Mouse (Mus musculus): Measurements from ENCODE around the gene Prune2. TPM values are rescaled to one million over a fixed set of nuclear protein-coding genes. Genes with fewer than 3 reads are reported as not detected.
A peak's percentile ranks its signal among the peaks of the same experiment; 100 is the strongest.

Prune2 gene
- polyA plus RNA-seq, 1 experiment from 2014 or later = 0.73 TPM

DNA sequence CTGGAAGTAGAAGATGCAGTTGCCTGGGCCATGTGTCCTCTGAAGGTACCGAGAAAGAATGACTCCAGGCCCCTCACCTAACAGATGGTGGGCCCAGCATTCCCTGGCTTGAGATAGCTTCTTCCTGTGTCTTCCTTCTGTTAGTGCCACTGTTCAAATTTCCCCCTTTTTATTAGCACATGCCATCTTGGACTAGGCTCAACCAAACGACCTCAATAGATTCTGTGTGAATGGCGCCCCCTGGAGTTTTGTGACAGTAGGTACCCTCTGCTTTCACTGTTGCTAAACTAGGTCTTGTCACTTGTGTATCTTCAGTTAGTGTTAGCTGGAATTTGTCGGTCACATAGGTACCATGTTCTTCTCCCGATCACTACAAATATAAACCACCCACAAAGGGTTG is 29.0 kb downstream of the Prune2 start:
- H3K27ac ChIP-seq (ENCODE audit: low read length) = no peak overlapping the region
- DNase-seq (ENCODE audit: low spot score) = peak; percentile 38
- no peak overlapping the region for H3K4me2 ChIP-seq (replicated peaks; ENCODE audit: low read depth, low read length)
- ATAC-seq = no peak
- TF ChIP-seq EP300 (IDR thresholded peaks at IDR 0.05) (no peak), CTCF (IDR thresholded peaks at IDR 0.05) (peak; percentile 70)
- no peaks in the 10 kb centered on the region for H3K4me1 ChIP-seq (ENCODE audit: insufficient read depth, low read depth, low read length)
- no peak overlapping the region for H3K4me3 ChIP-seq (ENCODE audit: low read depth, low read length)
- no peaks in the 10 kb centered on the region for H3K27me3 ChIP-seq (replicated peaks; ENCODE audit: insufficient read depth, low read length)
- no peaks in the 10 kb centered on the region for H3K9me3 ChIP-seq (ENCODE audit: low read length)
- H3K9ac ChIP-seq (replicated peaks; ENCODE audit: low read depth) = no peak overlapping the region
- 45% methylated on average over 5 of the region's 5 CpGs for WGBS
- no peaks in the 10 kb centered on the region for H3K36me3 ChIP-seq (ENCODE audit: insufficient read depth, low read length)

DNA sequence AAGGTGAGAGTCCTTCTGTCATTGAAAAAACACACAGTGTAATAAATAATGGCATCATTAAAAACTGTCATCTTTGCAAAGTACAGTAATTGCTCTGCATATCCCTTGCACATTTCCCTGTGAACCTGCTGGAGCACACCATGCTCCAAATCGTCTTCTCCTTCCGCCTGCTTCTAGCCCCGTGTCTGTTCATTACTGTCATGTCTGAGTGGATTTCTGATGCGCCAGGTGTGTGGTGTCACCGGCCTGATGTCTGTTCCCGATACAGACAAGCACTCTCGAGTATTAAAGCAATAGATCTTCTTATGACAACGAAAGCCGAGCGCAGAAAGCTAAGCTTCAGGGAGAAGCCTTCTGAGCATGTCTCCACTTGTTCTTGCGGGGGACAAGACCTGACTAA is 32.1 kb downstream of the Prune2 start:
- Histone ChIP-seq H3K4me2 (replicated peaks; ENCODE audit: low read depth, low read length) (no peak overlapping the region), H3K4me3 (ENCODE audit: low read depth, low read length) (no peak overlapping the region), H3K9ac (replicated peaks; ENCODE audit: low read depth) (no peak overlapping the region), H3K27me3 (replicated peaks; ENCODE audit: insufficient read depth, low read length) (no peaks in the 10 kb centered on the region), H3K36me3 (ENCODE audit: insufficient read depth, low read length) (no peaks in the 10 kb centered on the region), H3K27ac (ENCODE audit: low read length) (no peak overlapping the region), H3K4me1 (ENCODE audit: insufficient read depth, low read depth, low read length) (no peaks in the 10 kb centered on the region), H3K9me3 (ENCODE audit: low read length) (no peaks in the 10 kb centered on the region)
- ATAC-seq (no peak), DNase-seq (ENCODE audit: low spot score) (no peak)
- no peak for TF ChIP-seq CTCF (IDR thresholded peaks at IDR 0.05)
- no peak for TF ChIP-seq EP300 (IDR thresholded peaks at IDR 0.05)
- WGBS = 67% methylated on average over 11 of the region's 11 CpGs

DNA sequence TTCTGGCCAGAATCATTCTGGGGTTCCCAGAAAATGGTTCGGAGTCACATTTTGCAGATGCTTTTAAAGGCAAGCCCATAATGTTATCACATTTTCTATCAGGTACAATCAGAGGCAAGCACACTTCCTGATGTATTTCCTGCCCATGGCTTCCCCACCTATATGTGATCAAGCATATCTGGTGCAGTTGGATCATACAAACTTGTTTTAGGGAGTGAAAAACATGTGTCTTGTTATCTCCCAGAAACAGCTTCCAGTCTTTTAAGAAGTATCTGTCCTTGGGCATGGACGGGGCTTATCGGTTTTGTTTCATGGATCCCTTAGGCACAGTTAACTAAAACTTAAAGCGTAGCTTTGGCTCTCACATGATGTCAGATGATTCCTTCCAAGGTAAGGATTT is 36.2 kb downstream of the Prune2 start:
- H3K27ac ChIP-seq (ENCODE audit: low read length) = no peak overlapping the region
- TF ChIP-seq CTCF (IDR thresholded peaks at IDR 0.05) (no peak), EP300 (IDR thresholded peaks at IDR 0.05) (no peak)
- 65% methylated on average over 4 of the region's 4 CpGs for WGBS

DNA sequence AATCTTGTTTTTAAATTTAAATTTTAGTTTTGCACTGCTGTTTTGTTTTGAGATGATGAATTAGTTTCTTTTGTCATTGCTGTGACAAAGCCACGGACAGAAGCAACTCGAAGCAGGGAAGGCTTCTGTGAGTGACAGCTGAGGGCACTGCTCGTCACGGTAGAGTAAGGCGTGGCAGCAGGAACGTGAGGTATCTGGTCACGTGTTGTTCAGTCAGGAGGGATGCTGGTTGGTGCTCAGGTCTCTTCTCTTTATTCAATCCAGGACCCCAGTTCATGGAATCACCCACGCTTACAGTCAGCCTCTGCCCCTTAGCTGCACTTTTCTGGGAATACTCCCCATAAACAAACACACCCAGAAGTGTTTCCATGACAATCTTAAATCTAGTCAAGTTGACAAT is 38.3 kb downstream of the Prune2 start:
- H3K9me3 ChIP-seq (ENCODE audit: low read length) = no peaks in the 10 kb centered on the region
- no peak for DNase-seq (ENCODE audit: low spot score)
- no peaks in the 10 kb centered on the region for H3K27me3 ChIP-seq (replicated peaks; ENCODE audit: insufficient read depth, low read length)
- ATAC-seq = no peak
- 70% methylated on average over 8 of the region's 8 CpGs for WGBS
- H3K36me3 ChIP-seq (ENCODE audit: insufficient read depth, low read length) = no peaks in the 10 kb centered on the region
- no peak overlapping the region for H3K9ac ChIP-seq (replicated peaks; ENCODE audit: low read depth)
- TF ChIP-seq EP300 (IDR thresholded peaks at IDR 0.05) (no peak), CTCF (IDR thresholded peaks at IDR 0.05) (no peak)
- H3K27ac ChIP-seq (ENCODE audit: low read length) = no peak overlapping the region
- H3K4me3 ChIP-seq (ENCODE audit: low read depth, low read length) = no peak overlapping the region
- H3K4me2 ChIP-seq (replicated peaks; ENCODE audit: low read depth, low read length) = no peak overlapping the region
- H3K4me1 ChIP-seq (ENCODE audit: insufficient read depth, low read depth, low read length) = no peaks in the 10 kb centered on the region; the same call in 1 of the 2 replicates

More for the DNA sequence above, 36.2 kb downstream of the Prune2 start:
- Histone ChIP-seq H3K4me2 (replicated peaks; ENCODE audit: low read depth, low read length) (no peak overlapping the region), H3K36me3 (ENCODE audit: insufficient read depth, low read length) (no peaks in the 10 kb centered on the region), H3K27me3 (replicated peaks; ENCODE audit: insufficient read depth, low read length) (no peaks in the 10 kb centered on the region), H3K9me3 (ENCODE audit: low read length) (no peaks in the 10 kb centered on the region), H3K4me3 (ENCODE audit: low read depth, low read length) (no peak overlapping the region), H3K4me1 (ENCODE audit: insufficient read depth, low read depth, low read length) (no peaks in the 10 kb centered on the region), H3K9ac (replicated peaks; ENCODE audit: low read depth) (no peak overlapping the region)
- no peak for ATAC-seq
- no peak for DNase-seq (ENCODE audit: low spot score)

DNA sequence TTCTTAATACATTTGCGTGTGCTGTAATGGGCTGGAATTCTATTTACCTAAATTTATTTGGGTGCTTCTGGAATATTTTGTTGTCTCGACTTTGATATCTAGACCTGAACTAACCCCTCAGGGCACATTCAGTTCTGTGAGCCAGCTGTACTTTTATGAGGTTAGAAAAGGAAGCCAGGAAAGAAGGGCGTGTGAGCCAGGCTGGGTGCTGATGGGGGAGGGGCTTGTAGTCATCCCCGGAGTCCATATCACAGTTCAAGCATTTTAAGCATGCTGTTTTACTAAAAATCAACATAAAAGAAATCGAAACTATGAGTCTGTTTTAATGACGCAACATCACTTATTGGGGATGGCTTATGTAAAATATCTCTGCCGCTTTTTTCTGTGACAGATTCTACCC is 42.0 kb downstream of the Prune2 start:
- Histone ChIP-seq H3K9ac (replicated peaks; ENCODE audit: low read depth) (no peak overlapping the region), H3K4me2 (replicated peaks; ENCODE audit: low read depth, low read length) (no peak overlapping the region), H3K27ac (ENCODE audit: low read length) (no peak overlapping the region), H3K4me1 (ENCODE audit: insufficient read depth, low read depth, low read length) (no peaks in the 10 kb centered on the region; the same call in 1 of the 2 replicates), H3K36me3 (ENCODE audit: insufficient read depth, low read length) (no peaks in the 10 kb centered on the region), H3K4me3 (ENCODE audit: low read depth, low read length) (no peak overlapping the region), H3K9me3 (ENCODE audit: low read length) (no peaks in the 10 kb centered on the region), H3K27me3 (replicated peaks; ENCODE audit: insufficient read depth, low read length) (no peaks in the 10 kb centered on the region)
- TF ChIP-seq CTCF (IDR thresholded peaks at IDR 0.05) (no peak), EP300 (IDR thresholded peaks at IDR 0.05) (no peak)
- ATAC-seq (no peak), DNase-seq (ENCODE audit: low spot score) (no peak)
- 59% methylated on average over 7 of the region's 7 CpGs for WGBS

DNA sequence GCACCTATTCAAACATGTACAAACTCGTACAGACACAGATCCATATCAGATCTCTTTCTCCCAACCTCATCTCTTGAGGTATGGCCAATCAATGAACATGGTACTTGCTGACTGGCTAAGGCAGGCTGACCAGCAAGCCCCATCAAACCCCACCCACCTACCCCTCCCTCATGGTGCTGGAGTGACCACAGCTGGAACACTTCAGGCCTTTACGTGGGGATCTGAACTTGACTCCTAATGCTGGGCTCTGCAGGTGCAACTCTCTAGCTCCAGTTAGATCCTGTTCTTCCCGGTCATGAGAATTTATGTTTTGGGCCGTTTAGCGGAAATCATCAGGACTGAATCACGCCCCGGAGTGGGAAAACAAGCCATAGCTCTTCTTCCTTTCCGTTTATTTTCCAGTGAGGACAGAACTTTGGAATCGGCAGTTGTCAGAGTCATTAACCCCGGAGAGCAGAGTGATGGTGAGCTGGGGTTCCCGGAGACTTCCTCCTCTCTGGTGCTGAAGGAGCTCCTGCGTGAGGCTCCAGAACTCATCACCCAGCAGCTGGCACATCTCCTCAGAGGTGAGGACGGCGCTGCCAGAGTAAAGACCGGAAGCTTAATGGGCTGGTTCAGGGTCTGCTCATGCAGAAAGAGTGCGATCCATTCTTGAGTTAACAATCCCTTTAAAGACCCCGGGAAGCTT is 50.4 kb downstream of the Prune2 start:
- Histone ChIP-seq H3K9me3 (ENCODE audit: low read length) (no peaks in the 10 kb centered on the region), H3K4me2 (replicated peaks; ENCODE audit: low read depth, low read length) (no peak overlapping the region), H3K36me3 (ENCODE audit: insufficient read depth, low read length) (no peaks in the 10 kb centered on the region), H3K4me1 (ENCODE audit: insufficient read depth, low read depth, low read length) (no peaks in the 10 kb centered on the region), H3K27ac (ENCODE audit: low read length) (no peak overlapping the region), H3K4me3 (ENCODE audit: low read depth, low read length) (no peak overlapping the region), H3K9ac (replicated peaks; ENCODE audit: low read depth) (no peak overlapping the region), H3K27me3 (replicated peaks; ENCODE audit: insufficient read depth, low read length) (no peaks in the 10 kb centered on the region)
- no peak for ATAC-seq
- DNase-seq (ENCODE audit: low spot score) = no peak
- TF ChIP-seq EP300 (IDR thresholded peaks at IDR 0.05) (no peak), CTCF (IDR thresholded peaks at IDR 0.05) (no peak)
- 58% methylated on average over 17 of the region's 17 CpGs for WGBS
